Mouse (Mus musculus): ENCODE data around the gene Mast2. TPM values are rescaled to one million over a fixed set of nuclear protein-coding genes. Genes with fewer than 3 reads are reported as not detected.

Gene Mast2
- total RNA-seq, 4 experiments from 2014 or later = 80.6 to 106 (median 96.1) TPM

DNA sequence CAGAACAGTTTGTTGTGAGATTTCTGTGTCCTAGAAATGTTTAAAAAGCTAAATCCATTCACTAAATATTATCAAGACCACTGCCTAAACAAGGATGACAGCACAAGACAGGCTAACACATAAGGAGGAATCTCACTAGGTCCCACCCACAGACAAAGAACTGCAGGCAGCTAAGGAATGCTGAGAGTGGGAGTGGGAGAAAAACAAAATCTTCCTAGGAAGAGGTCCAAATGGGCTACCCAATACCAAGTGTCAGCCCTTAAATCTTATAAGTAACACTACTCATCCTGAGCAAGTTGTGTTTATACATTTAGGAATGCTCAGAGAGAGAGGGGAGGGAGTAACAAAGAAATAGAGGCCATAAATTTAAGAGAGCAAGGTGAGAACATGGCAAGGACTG, 52.6 kb downstream of the Mast2 start:
- no peak for DNase-seq (ENCODE audit: low spot score in 2 of 2)

DNA sequence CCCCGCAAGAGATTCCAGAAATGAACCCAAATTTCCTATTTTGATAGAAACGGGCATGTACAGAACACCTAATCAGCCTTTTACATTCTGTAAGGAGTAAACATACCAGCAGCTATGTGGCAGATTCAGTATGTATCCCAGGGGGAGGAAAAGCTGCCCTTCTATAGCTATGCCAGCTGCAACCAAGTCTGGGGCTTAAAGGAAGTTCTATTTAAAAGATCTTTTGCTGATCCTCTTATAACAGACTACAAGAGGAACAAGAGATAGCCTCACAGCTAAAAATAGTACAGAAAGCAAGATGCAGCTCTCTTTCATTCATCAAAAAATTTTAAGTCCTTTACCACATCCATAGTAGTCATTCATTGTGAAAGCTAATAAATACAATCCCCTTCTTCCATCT, 57.3 kb downstream of the Mast2 start:
- DNase-seq (ENCODE audit: low spot score in 2 of 2) = no peak

DNA sequence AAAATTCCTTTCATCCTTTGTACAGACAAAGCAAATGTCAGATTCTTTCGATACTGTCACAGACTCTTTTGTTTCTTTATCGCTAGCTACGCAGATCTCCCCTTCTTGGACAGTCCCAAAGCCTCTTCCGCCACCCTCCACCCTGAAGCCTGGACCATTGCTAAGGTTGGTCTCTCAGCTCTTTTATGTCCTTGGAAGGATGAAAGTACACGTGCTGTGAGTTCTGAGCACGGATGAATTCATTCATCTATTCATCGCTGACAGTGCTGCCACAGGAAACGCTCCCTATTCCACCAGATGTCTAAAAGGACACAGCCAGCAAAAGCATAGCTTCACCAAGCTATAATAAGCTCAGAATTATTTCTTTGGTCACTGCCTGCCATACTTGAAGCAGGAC, 58.0 kb downstream of the Mast2 start:
- DNase-seq (ENCODE audit: low spot score in 2 of 2) = peak in 1 of 2 experiments; percentile 12

DNA sequence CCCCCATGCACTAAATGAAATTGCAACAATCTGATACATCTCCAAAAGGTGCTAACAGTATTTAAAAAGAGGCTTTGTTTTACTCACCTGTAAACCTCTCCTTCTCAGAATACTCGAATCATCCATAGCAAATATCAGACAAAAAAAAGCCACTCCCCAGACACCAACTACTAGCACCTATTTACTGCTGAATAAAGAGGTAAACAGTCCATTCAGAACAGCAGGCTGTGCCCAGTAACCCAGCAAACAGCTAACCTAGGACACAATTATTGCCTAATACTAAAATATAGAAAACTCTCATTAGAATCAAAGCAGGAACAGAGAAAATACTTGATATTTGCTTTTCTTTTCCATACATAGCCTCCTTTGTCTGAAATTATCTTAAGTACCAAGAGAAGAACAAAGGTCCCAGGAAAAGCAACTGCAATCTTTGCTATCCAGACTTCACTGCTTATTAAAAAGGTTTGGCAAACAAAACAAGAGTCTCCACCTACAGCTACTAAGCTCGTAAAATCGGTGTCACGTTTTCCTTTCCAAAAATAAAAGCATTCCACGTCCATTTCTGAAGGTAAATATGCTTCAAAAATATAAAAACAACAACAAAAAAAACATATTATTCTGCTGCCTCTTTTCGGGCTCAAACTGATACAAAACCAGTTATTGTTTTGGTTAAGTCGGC, 58.6 kb downstream of the Mast2 start:
- DNase-seq (ENCODE audit: low spot score in 2 of 2) = no peak

DNA sequence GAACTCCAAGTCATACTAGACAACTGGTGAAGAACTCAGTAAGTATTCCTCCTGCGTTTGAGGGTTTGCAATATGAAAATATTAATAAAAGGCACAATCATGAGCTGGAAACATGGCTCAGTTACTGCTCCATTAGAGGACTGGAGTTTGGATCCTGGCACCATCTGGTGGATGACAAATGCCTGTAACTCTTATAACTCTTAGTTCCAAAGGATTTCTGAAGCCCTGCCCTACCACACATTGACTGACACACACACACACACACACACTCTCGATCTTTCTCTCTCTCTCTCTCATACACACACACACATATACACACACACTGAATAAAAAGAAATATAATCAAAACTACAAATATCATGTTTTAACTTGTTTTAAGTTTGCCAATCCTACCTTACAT, 60.1 kb downstream of the Mast2 start:
- peak in 1 of 2 experiments; percentile 46 for DNase-seq (ENCODE audit: low spot score in 2 of 2)

DNA sequence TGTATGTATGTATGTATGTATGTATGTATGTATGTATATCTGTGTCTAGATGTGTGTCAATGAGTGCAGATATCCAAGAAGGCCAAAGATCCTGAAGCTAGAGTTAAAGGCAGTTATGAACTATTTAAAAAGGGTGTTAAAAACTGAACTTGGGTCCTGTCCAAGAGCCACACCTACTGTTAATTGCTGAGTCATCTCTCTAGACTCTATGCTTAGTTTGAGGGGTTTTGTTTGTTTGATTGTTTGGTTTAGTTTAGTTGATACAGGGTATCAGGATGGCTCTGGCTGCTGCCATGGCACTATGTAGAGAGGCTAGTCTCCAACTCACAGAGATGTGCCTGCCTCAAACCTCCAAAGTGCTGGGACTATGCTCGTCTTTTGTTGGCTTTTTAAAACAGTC, 61.3 kb downstream of the Mast2 start:
- DNase-seq (ENCODE audit: low spot score in 2 of 2) = no peak

DNA sequence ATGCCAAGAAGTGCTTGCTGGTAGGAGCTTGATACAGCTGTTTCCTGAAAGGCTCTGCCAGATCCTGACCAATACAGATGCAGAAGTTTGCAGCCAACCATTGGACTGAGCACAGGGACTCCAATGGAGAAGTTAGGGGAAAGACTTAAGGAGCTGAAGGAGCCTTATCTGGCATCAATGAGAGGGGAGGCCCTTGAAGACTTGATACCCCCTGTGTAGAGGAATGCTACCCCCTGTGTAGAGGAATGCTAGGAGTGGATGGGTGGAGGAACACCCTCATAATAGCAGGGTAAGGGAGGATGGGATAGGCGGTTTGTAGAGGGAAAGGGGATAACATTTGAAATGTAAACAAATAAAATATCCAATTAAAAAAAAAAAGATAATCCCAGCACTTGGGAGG, 65.9 kb downstream of the Mast2 start:
- DNase-seq (ENCODE audit: low spot score in 2 of 2) = no peak

DNA sequence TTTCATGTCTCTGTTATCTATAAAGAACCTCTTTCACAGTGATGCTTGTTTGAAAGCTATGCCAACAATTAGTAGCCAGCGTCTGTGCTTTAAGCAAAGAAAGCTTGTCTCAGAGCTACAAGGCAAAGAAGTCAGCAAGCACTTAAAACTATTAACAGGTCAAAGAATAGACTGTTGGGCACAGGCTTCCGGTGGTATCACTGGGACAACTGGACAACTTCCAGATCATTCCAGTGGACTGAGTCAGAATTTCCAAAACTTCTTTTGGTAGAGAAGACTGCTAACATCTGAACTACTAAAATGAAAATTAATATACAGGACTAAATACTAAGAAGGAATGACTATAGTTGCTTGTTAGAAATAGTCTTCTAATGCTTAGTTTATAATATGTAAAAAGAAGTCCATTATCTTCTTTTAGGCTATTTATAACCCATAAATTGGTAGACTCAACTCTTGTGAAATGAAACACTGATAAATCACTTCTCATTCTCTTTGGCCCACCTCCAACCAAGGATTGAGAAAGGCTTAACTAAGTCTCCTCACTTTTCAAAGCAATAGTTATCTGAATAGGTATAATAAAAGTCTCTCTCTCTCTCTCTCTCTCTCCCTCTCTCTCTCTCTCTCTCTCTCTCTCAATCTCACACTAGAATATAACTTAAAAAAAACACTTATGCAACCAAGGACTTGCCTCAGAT, 85.9 kb downstream of the Mast2 start:
- no peak for DNase-seq (ENCODE audit: low spot score in 2 of 2)

DNA sequence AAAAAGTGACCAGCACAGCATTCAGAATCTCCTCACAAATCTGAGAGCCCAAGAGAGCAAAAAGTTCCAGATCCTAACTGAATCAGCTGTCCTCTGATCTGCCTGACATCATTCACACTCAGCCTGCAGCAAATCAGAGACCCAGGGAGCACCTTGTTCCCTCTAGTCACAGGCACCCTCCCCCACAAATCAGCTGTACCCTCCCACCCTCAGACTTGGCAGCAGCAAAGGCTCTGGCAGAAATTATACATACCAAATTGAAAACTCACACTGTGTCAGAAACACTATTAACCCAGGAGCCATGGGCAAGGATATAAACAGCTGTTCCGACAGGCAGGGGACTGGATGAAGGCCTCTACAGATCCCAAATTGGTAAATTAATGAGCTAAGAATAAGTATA, 92.3 kb downstream of the Mast2 start:
- DNase-seq (ENCODE audit: low spot score in 2 of 2) = peak; percentile 49 to 64

DNA sequence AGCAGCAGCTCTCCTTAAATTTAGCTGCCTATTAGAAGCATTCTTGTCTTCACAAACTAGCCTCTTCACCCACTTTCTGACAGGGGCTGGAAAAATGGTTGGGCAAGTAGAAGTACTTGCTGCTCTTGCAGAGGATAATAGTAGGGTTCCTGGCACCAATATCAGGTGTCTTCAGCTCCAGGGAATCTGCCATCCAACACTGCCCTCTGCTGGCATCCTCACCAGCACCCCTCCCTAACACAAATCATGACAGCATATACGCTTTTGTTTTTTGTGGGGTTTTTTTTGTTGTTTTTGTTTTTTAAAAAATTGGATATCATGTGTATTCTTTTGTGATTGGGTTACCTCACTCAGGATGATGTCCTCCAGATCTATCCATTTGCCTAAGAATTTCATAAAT, 105.9 kb downstream of the Mast2 start:
- no peak for DNase-seq (ENCODE audit: low spot score in 2 of 2)

DNA sequence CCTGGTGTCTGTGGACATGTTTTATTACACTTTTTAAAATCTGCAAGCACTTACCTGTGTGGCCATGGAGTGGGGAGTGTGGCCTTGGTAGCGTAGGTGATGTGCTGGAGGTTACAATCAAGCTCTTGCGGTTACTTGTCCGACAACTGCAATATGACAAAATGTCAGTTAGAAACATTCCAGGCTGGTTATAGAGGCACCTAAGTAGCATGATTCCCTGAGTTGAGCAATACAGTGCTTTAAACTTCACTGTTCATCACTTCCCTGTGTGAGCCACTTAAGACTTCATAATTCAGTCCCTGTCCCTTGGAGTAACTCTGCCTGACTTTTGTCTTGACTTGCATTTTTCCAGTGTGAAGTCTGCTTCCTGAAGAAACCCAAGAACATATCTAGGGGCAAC, 111.1 kb downstream of the Mast2 start:
- DNase-seq (ENCODE audit: low spot score in 2 of 2) = no peak

DNA sequence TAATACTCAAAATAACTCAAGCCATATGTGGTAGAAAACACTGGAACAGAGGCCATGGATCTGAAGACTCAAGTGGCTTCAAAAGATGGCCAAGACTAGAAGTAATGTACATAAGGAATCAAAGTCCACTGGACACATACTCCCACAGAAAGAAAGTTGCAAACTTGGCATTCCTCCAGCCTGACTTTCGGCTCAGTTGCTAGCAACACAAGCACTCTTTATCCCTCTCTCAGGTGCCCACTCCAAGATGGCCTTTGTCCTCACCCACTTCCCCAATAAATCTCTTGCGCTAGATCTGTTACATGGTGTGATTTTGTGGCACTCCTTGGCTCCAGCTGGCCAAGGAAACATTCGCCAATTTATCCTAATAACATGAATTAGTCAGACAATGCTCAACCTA, 111.5 kb downstream of the Mast2 start:
- no peak for DNase-seq (ENCODE audit: low spot score in 2 of 2)

DNA sequence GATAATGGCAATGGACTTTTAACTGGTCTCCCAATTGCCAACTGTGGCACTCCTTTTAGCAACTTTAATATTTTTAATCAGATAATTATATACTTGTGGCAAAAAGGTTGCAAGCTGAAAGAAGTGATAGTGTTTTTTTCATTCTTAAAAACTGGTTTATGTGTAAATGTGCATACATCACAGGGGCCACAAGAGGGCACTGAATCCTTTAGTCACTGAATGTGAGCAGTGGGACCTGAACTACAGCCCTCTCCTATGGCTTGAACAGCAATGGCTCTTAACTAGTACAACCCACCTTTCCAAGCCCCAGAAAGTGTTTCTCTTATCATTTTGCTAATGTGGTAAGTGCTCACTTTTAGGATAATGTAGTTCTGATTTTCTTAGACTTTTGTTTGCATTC, 121.9 kb downstream of the Mast2 start:
- peak in 1 of 2 experiments; percentile 59 for DNase-seq (ENCODE audit: low spot score in 2 of 2)

DNA sequence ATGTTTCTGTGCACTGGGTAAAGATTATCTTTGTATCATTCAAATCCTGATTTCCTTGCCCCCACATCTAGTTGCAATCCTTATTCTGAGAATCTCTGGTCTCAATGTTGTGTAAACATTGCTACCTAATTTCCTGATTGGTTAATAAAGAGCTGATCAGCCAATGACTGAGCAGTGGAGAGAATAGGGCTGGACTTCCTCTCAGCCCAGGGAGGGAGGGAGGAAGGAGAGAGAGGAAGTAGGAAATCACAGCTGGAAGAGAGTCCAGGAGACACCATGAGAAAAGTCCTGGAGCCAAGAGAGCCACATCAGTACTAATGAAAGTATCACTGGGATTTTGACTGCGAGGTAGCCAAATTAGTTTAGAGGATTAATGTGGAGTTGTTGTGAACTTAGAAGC, 127.7 kb downstream of the Mast2 start:
- DNase-seq (ENCODE audit: low spot score in 2 of 2) = no peak

DNA sequence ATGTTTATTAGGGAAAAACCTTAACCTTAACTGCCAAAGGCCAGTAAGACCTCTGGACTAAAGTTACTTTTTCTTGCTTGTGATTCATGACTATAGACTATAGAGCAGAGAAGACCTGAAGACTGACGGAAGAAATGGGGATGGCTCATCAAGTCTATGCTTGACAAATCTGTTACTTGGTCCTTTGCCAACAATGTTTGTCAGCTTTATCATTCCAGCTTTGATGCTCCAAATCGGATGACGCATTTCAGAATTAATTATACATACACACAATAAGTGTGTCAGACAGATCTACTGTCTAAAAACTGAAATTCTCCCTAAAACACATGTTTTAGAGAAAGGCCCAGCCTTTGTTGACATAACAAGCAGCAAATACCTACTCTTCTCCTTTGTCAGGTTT, 134.7 kb downstream of the Mast2 start:
- DNase-seq (ENCODE audit: low spot score in 2 of 2) = no peak

DNA sequence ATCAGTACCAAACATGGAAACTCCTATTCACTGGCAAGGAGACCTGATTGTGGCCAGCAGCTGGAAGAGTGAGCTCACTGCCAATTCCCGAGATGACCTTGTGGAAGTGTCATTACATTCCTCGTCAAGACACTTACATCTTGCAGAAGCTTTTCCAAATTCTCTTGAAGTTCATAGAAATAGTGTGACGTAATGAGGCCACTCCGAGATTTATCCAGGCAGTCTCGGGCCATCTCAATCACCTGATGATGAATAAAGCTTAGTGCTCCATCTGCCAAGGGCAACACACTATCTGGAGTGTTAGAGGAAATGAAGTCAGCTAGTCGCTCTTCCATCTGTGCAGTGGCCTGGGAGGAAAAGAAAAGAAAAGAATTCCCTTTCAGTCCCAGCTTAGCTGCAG, 141.9 kb downstream of the Mast2 start:
- DNase-seq (ENCODE audit: low spot score in 2 of 2) = no peak

DNA sequence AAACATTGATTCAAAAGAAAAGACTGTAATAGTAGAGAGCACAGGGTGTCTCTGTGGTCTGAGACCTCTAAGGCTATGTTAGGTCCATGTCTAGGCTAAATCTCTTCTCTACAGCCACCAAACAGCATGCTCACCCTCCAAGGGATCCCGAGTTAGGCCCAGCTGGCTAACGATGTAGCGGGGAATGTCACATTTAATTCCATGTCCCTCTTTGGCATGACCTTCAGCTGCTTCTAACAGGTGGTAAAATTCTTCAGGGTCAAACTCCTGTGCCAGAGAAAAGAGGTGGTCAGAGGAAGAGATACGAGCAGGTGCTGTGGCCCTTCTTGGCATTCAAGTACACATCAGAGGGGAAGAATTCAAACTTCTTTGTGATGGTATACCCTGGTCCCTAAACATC, 146.4 kb downstream of the Mast2 start:
- DNase-seq (ENCODE audit: low spot score in 2 of 2) = no peak

DNA sequence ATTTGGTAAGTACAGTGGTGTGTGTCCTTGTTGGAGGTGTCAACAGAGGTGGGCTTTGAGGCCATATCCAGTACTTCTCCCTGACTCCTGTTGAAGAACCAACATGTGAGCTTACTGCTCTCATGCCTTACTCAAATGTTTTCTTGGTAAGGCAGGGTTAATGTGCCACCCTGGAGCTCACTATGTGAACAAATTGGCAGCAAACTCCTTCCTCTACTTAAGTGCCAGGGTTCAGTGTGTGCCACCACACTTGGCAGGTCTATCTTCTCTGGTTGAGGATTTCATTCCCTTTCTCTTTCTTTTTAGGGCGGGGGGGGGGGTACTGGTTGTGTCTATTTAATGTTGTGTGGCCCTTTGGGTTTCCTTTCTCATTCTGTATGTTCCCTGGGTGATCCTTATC, 159.4 kb downstream of the Mast2 start:
- no peak for DNase-seq (ENCODE audit: low spot score in 2 of 2)

DNA sequence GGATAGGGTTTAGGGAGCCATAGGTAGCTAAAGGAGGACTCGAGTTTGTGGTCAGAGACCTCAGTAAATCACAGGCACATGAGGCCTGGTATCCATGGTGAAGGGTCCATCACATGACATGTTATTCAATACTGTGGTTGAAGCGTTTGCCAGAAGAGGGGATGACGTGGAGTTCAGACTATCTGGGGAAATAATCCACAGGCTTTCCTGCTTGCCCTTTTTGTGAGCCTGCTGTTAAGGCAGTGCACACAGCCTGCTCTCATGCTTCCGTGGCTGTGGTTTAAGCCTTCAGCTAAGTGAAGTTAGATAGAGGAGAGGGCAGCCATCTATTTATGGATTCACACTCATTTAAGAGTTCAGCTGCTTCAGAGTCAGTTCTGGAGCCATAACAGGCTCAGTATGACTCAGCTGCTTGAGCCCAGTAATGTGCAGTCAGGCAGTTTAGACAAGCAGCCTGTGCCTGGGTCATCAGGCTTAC, 163.1 kb downstream of the Mast2 start:
- no peak for DNase-seq (ENCODE audit: low spot score in 2 of 2)

DNA sequence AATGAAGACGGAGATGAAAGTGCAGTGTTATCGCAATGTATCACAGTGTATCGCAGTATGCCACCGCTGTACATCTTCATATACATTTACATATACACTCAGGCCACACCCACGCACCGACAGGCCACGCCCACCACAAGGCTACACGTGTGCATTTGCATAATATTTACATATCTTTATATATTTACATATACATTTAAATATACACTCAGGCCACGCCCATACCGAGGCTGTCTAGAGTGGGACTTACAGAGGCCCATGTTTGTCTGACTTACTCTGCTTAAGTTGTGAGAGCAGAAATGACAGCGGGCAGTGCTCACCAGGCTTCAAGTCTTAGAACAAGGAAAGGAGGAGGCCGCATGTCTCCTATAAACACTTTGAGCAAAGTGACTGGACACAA, 170.7 kb downstream of the Mast2 start:
- no peak for DNase-seq (ENCODE audit: low spot score in 2 of 2)

DNA sequence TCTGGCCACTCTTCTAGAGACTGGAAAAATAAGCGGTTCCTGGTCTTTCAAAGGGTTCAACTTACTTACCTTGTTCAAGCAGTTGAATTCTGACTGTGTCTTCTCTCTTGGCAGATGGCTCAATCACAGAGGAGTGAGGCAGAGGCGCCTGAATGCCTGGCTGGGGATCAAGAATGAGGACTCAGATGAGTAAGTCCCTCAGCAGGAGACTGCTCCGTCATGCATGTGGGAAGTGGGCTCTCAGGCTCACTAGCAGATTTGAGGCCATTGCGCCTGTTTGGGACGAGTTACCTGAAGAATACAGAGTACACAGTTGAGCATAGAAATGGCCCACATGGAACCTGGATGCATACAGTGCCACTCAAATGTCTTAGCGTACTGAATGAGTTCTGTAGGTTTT, 172.4 kb downstream of the Mast2 start:
- peak; percentile 25 for DNase-seq (ENCODE audit: low spot score in 2 of 2)

DNA sequence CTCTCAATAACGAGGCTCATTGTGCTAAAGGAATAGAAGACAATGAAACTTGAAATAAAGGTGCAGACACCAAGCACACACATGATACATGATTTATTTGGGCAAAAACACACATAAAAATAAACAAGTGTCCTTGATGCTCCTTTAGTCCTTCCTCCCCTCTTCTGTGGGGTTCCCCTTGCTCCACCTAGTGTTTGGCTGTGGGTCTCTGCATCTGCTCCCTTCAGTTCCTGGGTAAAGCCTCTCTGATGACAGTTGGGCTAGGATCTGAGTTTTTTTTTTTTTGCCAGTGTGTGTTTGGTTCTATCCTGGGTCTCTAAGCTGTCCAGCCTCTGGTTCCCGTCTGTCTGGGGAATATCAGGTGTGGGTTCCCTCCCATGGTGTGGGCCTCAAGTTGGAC, 181.8 kb downstream of the Mast2 start:
- no peak for DNase-seq (ENCODE audit: low spot score in 2 of 2)

DNA sequence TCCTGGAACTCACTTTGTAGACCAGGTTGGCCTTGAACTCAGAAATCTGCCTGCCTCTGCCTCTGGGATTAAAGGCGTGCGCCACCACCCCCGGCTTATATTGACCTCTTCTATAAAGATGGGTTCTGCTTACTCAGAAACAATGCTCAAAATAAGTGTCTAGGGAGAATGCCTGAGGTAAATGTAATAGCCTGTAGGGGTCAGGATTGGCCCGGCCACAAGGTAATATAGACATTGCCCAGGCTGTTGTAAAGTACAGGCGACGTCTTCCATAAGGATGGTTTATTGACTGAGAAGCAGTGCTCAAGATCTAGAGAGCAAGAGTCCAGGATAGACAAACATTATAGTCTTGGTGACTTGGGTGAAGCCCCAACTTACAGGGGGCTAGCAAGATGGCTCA, 195.8 kb downstream of the Mast2 start:
- DNase-seq (ENCODE audit: low spot score in 2 of 2) = no peak
